Mouse (Mus musculus) heart, postnatal 0 days (tissue): Measurements from ENCODE around the gene Lrrtm3.

Experiments
- CTCF ChIP-seq: IDR thresholded peaks from 2 replicates; pipeline ENCODE4 v1.5.1; 2016; ENCODE audit warnings: antibody characterized with exemption, control low read depth, low read depth
- EP300 ChIP-seq: IDR thresholded peaks from 2 replicates; pipeline ENCODE4 v1.6.1; 2016; ENCODE audit warnings: antibody characterized with exemption, low read depth

DNA sequence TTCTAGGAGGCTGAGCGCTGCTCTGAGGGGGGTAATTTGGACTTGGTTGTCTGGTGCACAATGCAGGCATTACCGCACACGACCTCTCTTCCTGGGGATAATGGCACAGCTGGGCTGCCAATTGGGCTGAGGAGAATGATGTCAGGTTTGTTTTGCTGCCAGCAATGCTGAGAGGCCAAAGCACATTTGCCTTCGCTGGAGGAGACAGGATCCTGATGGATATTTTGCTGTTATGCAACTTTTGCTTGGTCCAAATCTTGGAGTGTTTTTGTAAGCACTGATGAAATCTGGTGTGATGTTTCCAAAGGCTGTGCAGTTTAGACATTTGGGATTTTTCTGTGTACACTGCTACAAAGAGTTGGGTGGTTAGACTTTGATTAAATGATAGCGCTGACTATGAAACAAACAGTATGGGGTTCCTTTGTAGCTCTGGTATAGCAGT lies 209.6 kb downstream of the Lrrtm3 start:
- TF ChIP-seq EP300 (no peak), CTCF (no peak)
